Mouse (Mus musculus) neural tube, embryonic 11.5 days (tissue): Measurements from ENCODE around the gene D1Pas1. TPM values are rescaled to one million over a fixed set of nuclear protein-coding genes. Genes with fewer than 3 reads are reported as not detected.

Source experiments
- ATAC-seq: fragments of 200-750 bp; cut with Nextera tagmentation; 2 replicates; pipeline ENCODE4 v1.8.0; 2017; ENCODE audit warnings: moderate number of reproducible peaks, mild to moderate bottlenecking, moderate TSS enrichment, moderate library complexity; ENCODE audit not compliant: insufficient read depth, low FRiP score, low TSS enrichment
- DNase-seq: peaks from one replicate; pipeline ENCODE4 v3.0.0-alpha.2; 2015; ENCODE audit warnings: low spot score
- H3K27ac ChIP-seq: fragments of 300-500 bp; sonication (generic); 2 replicates; pipeline ENCODE4 v1.5.1; 2014; ENCODE audit warnings: low read depth, mild to moderate bottlenecking, low read length
- H3K27me3 ChIP-seq: fragments of 300-500 bp; sonication (generic); 2 replicates; pipeline ENCODE4 v1.6.1; 2014; ENCODE audit warnings: mild to moderate bottlenecking, low read length, mixed read lengths; ENCODE audit not compliant: control insufficient read depth, insufficient read depth
- H3K36me3 ChIP-seq: fragments of 300-500 bp; sonication (generic); 2 replicates; pipeline ENCODE4 v1.6.1; 2014; ENCODE audit warnings: mild to moderate bottlenecking, low read length, moderate library complexity, mixed read lengths; ENCODE audit not compliant: control insufficient read depth, insufficient read depth
- H3K4me1 ChIP-seq: fragments of 300-500 bp; sonication (generic); 2 replicates; pipeline ENCODE4 v1.6.1; 2014; ENCODE audit warnings: low read length, mixed read lengths; ENCODE audit not compliant: control insufficient read depth, insufficient read depth
- H3K4me2 ChIP-seq: fragments of 300-500 bp; sonication (generic); 2 replicates; pipeline ENCODE4 v1.6.1; 2014; ENCODE audit warnings: low read depth, mild to moderate bottlenecking, moderate library complexity
- H3K4me3 ChIP-seq: fragments of 300-500 bp; sonication (generic); 2 replicates; pipeline ENCODE4 v1.5.1; 2014; ENCODE audit warnings: low read depth, low read length
- H3K9ac ChIP-seq: fragments of 300-500 bp; sonication (generic); 2 replicates; pipeline ENCODE4 v1.6.1; 2014; ENCODE audit warnings: mild to moderate bottlenecking, low read length
- H3K9me3 ChIP-seq: fragments of 300-500 bp; sonication (generic); 2 replicates; pipeline ENCODE4 v1.6.1; 2016; ENCODE audit warnings: low read length; ENCODE audit not compliant: control insufficient read depth
- WGBS: fragments of 180-500 bp; shearing (Covaris S2); extraction: QIAGEN DNeasy Blood & Tissue Kit; methylation state at CpG from one replicate; pipeline ENCODE4 v1.1.7; 2014; 5-methylcytosine and 5-hydroxymethylcytosine counted together
- polyA plus RNA-seq: library from polyadenylated mRNA; unstranded; fragments of >200 nt; fragmentation: Nextera tagmentation; extraction: Ambion mirVana; gene quantifications from 2 replicates; pipeline ENCODE4 v1.2.1, GENCODE M21; 2014

Gene D1Pas1
- polyA plus RNA-seq, 1 experiment from 2014 or later: not detected

GRCm38 (mm10) chr1:186997596-186998304 is 30.5 kb downstream of the D1Pas1 start:
- DNase-seq (peak; percentile 52), ATAC-seq (peak; percentile 83; the same call in 1 of the 2 replicates)
- Histone ChIP-seq H3K4me1 (no peaks in the 10 kb centered on the region), H3K4me2 (no peak overlapping the region), H3K27me3 (no peaks in the 10 kb centered on the region), H3K9ac (no peak overlapping the region), H3K27ac (no peak overlapping the region), H3K9me3 (no peaks in the 10 kb centered on the region), H3K4me3 (no peak overlapping the region), H3K36me3 (no peaks in the 10 kb centered on the region)
- 73% methylated on average over 21 of the region's 21 CpGs for WGBS

DNA sequence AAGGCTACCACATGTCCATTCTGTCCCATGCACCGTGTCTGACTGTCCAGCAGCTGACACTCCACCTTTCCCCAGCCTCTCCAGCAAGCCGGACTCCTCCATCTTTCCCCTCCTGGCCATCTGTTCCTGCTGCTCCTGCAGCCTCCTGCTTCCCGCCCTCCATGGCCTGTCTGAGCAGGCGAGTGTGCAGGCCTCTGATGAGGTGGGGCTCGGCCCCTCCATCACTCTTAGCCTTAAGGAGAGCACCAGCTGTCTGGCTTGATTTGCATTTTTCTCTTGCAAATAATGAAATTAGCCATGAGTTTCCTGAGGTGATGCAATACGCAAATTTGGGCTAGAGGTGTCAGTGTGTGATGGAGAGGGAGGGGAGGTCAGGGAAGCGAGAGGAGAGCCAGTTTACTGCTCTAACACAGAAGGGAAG is 36.2 kb downstream of the D1Pas1 start:
- 0 out of 2 replicates have a peak, but pooled peaks have one; percentile 58 for ATAC-seq
- 45% methylated on average over 7 of the region's 7 CpGs for WGBS

GRCm38 (mm10) chr1:187004306-187004705 is 37.1 kb downstream of the D1Pas1 start:
- DNase-seq (no peak), ATAC-seq (no peak)
- no peak overlapping the region for H3K4me3 ChIP-seq
- H3K4me1 ChIP-seq: no peaks in the 10 kb centered on the region; the same call in 1 of the 2 replicates
- 97% methylated on average over 1 of the region's 1 CpGs for WGBS
- H3K27ac ChIP-seq: no peak overlapping the region
- no peak overlapping the region for H3K9ac ChIP-seq
- H3K36me3 ChIP-seq: no peaks in the 10 kb centered on the region
- H3K27me3 ChIP-seq: no peaks in the 10 kb centered on the region
- no peaks in the 10 kb centered on the region for H3K9me3 ChIP-seq
- no peak overlapping the region for H3K4me2 ChIP-seq

More for the DNA sequence above, 36.2 kb downstream of the D1Pas1 start:
- no peaks in the 10 kb centered on the region for H3K9me3 ChIP-seq
- no peaks in the 10 kb centered on the region; the same call in 1 of the 2 replicates for H3K4me1 ChIP-seq
- no peak overlapping the region for H3K4me3 ChIP-seq
- no peak overlapping the region; the same call in 1 of the 2 replicates for H3K9ac ChIP-seq
- H3K4me2 ChIP-seq: no peak overlapping the region
- H3K36me3 ChIP-seq: no peaks in the 10 kb centered on the region
- DNase-seq: peak; percentile 28
- no peak overlapping the region for H3K27ac ChIP-seq
- H3K27me3 ChIP-seq: no peaks in the 10 kb centered on the region

DNA sequence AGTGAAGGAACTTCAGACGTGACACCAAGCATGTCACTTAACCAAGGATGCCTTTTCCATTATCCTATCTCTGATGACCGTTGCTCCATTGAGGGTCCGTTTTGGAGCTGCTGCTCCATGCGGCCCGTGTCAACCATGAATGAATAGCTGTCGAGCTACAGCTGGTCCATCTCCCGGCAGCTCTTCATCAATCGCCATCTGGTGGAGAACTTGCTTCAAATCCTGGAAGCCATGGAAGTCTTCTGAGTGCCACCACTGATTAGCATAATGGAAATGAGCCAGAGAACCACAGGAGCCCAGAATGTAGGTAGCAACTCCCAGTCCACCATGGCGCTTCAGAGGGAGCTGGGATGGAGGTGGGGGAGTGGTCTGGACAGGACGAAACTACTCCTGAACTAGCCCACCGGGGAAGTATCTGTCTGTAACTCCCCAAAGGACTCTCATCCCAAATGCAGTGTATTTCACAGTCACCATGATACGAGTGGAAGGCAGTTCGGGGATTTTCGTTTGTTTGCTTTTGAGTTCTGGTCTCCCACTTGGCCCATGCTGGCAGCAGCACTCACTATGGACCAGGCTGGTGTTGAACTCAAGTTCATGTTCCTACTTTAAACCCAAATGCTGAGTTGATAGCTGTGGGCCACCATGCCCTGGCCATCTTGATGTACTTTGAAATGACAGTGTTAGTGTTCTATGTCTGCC is 39.2 kb downstream of the D1Pas1 start:
- Histone ChIP-seq H3K4me2 (no peak overlapping the region), H3K9me3 (no peaks in the 10 kb centered on the region), H3K9ac (no peak overlapping the region), H3K4me3 (no peak overlapping the region), H3K4me1 (no peaks in the 10 kb centered on the region; the same call in 1 of the 2 replicates), H3K36me3 (no peaks in the 10 kb centered on the region), H3K27ac (no peak overlapping the region), H3K27me3 (no peaks in the 10 kb centered on the region)
- ATAC-seq: no peak
- no peak for DNase-seq
- WGBS: 90% methylated on average over 14 of the region's 14 CpGs

GRCm38 (mm10) chr1:187008236-187008635 is 41.0 kb downstream of the D1Pas1 start:
- Histone ChIP-seq H3K36me3 (no peaks in the 10 kb centered on the region), H3K9ac (no peak overlapping the region), H3K9me3 (no peaks in the 10 kb centered on the region), H3K4me1 (no peaks in the 10 kb centered on the region; the same call in 1 of the 2 replicates), H3K4me3 (no peak overlapping the region), H3K27ac (no peak overlapping the region), H3K4me2 (no peak overlapping the region), H3K27me3 (no peaks in the 10 kb centered on the region)
- ATAC-seq: no peak
- 96% methylated on average over 7 of the region's 7 CpGs for WGBS
- no peak for DNase-seq

DNA sequence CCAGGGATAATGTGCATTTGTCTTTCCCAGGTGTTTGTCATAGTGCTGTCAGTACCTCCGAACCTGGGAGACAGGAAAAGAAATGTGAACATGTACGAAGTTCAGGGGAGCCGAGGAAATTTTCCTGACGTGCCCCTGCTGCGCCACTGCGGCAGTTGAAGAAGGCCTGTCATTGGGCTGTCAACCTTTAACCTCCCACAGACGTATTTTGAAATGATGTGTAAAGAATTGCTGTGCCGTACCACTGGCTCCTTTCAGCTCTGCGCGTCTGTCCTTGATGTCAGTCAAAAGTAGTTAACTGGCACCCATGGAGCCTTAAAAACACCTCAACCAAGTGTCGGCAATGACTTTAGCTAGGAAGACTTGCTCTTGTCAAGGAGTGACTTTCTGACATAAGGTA is 42.9 kb downstream of the D1Pas1 start:
- Histone ChIP-seq H3K36me3 (no peaks in the 10 kb centered on the region), H3K4me2 (no peak overlapping the region), H3K27ac (no peak overlapping the region), H3K4me1 (no peaks in the 10 kb centered on the region), H3K9me3 (no peaks in the 10 kb centered on the region), H3K9ac (no peak overlapping the region), H3K27me3 (no peaks in the 10 kb centered on the region), H3K4me3 (no peak overlapping the region)
- 85% methylated on average over 11 of the region's 11 CpGs for WGBS
- no peak for ATAC-seq
- DNase-seq: no peak

- 88% methylated on average over 4 of the region's 4 CpGs for WGBS
Measured at GRCm38 (mm10) chr1:187011601-187012000, 44.4 kb downstream of the D1Pas1 start.

DNA sequence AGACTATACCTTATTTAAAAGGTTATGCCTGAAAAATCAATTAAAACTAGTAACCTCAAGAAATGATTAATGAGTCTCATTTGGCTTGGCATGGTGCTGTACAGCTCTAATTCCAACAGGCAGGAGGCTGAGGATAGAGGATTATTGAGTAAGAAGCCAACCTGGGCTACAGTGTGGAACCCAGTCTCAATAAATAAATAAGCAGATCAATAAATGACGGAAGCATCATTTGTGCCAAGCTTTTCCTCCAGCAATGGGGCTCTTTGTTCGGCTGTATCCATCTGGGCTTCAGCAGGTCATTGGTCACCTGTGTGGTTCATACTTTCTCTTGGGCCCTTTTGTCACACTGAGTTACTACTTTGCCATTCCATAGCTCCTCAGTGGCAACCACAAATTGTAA is 46.9 kb downstream of the D1Pas1 start:
- ATAC-seq (no peak), DNase-seq (no peak)
- Histone ChIP-seq H3K4me2 (no peak overlapping the region), H3K4me3 (no peak overlapping the region), H3K9ac (no peak overlapping the region), H3K9me3 (no peaks in the 10 kb centered on the region), H3K27ac (no peak overlapping the region), H3K27me3 (no peaks in the 10 kb centered on the region), H3K36me3 (no peaks in the 10 kb centered on the region), H3K4me1 (no peaks in the 10 kb centered on the region)
- WGBS: 85% methylated on average over 2 of the region's 2 CpGs

More at GRCm38 (mm10) chr1:187011601-187012000, 44.4 kb downstream of the D1Pas1 start:
- Histone ChIP-seq H3K4me3 (no peak overlapping the region), H3K27me3 (no peaks in the 10 kb centered on the region), H3K9ac (no peak overlapping the region), H3K27ac (no peak overlapping the region), H3K4me1 (no peaks in the 10 kb centered on the region), H3K4me2 (no peak overlapping the region), H3K9me3 (no peaks in the 10 kb centered on the region), H3K36me3 (no peaks in the 10 kb centered on the region)
- DNase-seq (no peak), ATAC-seq (no peak)
